Mouse (Mus musculus) stomach, embryonic 16.5 days (tissue): ENCODE measurements around the gene Cux1. TPM values are rescaled to one million over a fixed set of nuclear protein-coding genes. Genes with fewer than 3 reads are reported as not detected.

Experiments
- ATAC-seq: fragments of 200-750 bp; cut with Nextera tagmentation; 2 replicates; pipeline ENCODE4 v1.8.0; 2017; ENCODE audit warnings: moderate number of reproducible peaks, moderate TSS enrichment; ENCODE audit not compliant: insufficient read depth, low FRiP score
- H3K27ac ChIP-seq: fragments of 300-500 bp; sonication (generic); 2 replicates; pipeline ENCODE4 v1.5.1; 2014; ENCODE audit warnings: low read length
- H3K27me3 ChIP-seq: fragments of 300-500 bp; sonication (generic); 2 replicates; pipeline ENCODE4 v1.6.1; 2014; ENCODE audit warnings: low read length, control low read depth, mixed read lengths; ENCODE audit not compliant: control insufficient read depth, insufficient read depth
- H3K36me3 ChIP-seq: fragments of 300-500 bp; sonication (generic); 2 replicates; pipeline ENCODE4 v1.6.1; 2014; ENCODE audit warnings: low read length; ENCODE audit not compliant: control insufficient read depth, insufficient read depth
- H3K4me1 ChIP-seq: fragments of 300-500 bp; sonication (generic); 2 replicates; pipeline ENCODE4 v1.6.1; 2014; ENCODE audit warnings: low read length, control low read depth, mixed read lengths; ENCODE audit not compliant: control insufficient read depth, insufficient read depth
- H3K4me2 ChIP-seq: fragments of 300-500 bp; sonication (generic); 2 replicates; pipeline ENCODE4 v1.6.1; 2014; ENCODE audit warnings: low read depth, low read length, mixed read lengths
- H3K4me3 ChIP-seq: fragments of 300-500 bp; sonication (generic); replicated peaks from 2 replicates; pipeline ENCODE4 v1.5.1; 2014; ENCODE audit warnings: mild to moderate bottlenecking, low read length
- H3K9ac ChIP-seq: fragments of 300-500 bp; sonication (generic); 2 replicates; pipeline ENCODE4 v1.6.1; 2014; ENCODE audit warnings: low read length
- H3K9me3 ChIP-seq: fragments of 300-500 bp; sonication (generic); replicated peaks from 2 replicates; pipeline ENCODE4 v1.6.1; 2016; ENCODE audit warnings: low read length, control low read depth; ENCODE audit not compliant: control insufficient read depth
- WGBS: fragments of 180-500 bp; shearing (Covaris S2); extraction: QIAGEN DNeasy Blood & Tissue Kit; methylation state at CpG from one replicate; pipeline ENCODE4 v1.1.7; 2014; 5-methylcytosine and 5-hydroxymethylcytosine counted together
- polyA plus RNA-seq: library from polyadenylated mRNA; unstranded; fragments of >200 nt; fragmentation: Nextera tagmentation; extraction: Ambion mirVana; gene quantifications from 2 replicates; pipeline ENCODE4 v1.2.1, GENCODE M21; 2015

The Cux1 gene
- polyA plus RNA-seq, 1 experiment from 2014 or later: 77.7 TPM

DNA sequence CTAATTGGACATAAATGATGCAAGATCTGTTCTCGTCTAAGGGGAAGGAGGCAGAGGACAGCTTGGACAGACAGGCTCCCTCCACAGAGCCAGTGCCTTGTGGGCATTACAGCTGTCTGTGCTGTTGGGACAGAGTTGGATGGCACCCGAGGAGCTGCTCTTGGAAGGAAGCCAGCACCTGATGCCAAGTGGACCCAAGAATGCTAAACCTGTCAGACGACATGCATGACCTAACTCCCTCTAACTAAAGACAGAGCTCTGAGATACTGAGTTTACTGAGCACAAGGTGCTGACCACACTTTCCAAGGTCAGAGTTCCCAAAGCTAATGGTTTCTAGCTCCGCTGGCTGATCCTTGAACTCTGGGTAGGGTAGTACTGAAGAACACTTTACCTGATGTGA, 255.1 kb downstream of the Cux1 start:
- WGBS: 52% methylated on average over 4 of the region's 4 CpGs

DNA sequence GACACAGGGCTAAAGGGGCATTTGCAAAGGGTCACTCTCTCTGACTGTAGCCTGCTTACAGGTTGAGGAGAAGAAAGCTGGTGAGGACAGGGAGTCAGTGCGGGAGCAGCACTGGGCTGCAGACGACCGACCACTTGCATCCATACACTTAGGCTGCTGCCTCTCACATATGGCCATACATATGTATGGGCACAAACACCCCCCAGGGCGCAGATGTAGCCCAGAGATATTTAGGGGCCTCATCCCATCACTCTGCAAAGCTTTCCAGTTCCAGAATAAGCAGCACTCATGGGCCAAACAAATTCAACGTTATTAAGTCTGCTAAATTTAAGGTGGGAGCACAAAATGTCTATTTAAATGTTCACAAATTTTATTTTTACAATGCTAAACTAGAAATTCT, 261.0 kb downstream of the Cux1 start:
- no peak overlapping the region for H3K9ac ChIP-seq
- WGBS: 91% methylated on average over 5 of the region's 5 CpGs
- ATAC-seq: no peak
- H3K4me2 ChIP-seq: no peak overlapping the region
- no peaks in the 10 kb centered on the region for H3K4me1 ChIP-seq
- H3K27me3 ChIP-seq: no peaks in the 10 kb centered on the region
- no peak overlapping the region for H3K27ac ChIP-seq
- no peak overlapping the region for H3K4me3 ChIP-seq
- H3K9me3 ChIP-seq: no peaks in the 10 kb centered on the region
- H3K36me3 ChIP-seq: peaks cover 17% of the 10 kb centered on the region

More for the DNA sequence above, 255.1 kb downstream of the Cux1 start:
- Histone ChIP-seq H3K27ac (0 out of 2 replicates have a peak overlapping the region, but pooled peaks have one; percentile 1), H3K36me3 (peaks cover 16% of the 10 kb centered on the region), H3K4me1 (peaks cover 4% of the 10 kb centered on the region), H3K9ac (no peak overlapping the region), H3K4me3 (no peak overlapping the region), H3K27me3 (no peaks in the 10 kb centered on the region), H3K9me3 (no peaks in the 10 kb centered on the region), H3K4me2 (no peak overlapping the region)
- ATAC-seq: no peak

DNA sequence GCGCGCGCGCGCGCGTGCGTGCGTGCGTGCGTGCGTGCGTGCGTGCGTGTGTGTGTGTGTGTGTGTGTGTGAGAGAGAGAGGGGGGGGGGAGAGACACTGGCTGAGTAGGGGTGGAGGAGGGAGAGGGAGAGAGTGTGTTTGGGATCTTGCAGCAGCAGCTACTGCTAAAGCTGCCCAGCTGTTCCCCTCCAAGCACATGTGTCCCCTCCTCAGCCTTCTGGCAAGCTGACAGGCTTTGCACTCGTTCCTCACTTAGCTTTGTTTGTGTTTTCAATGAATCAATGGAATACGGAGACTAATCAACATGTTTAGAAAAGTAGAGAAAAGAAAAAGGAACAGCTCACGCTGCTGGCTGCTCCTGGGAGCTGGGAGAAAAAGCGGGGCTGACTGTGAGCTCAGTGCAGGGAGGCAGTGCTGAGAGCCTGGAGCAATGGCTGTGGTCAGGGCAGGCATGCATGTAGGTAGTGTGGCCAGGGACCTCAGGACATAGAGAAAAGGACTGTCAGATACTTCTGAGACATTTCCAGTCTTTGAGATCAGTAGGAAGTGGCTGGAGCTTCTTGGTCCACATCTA, 263.8 kb downstream of the Cux1 start:
- WGBS: 74% methylated on average over 19 of the region's 19 CpGs
- Histone ChIP-seq H3K4me3 (no peak overlapping the region), H3K36me3 (peaks cover 9% of the 10 kb centered on the region; the same call in 1 of the 2 replicates), H3K9ac (no peak overlapping the region), H3K27ac (peak overlapping the region; percentile 46; the same call in 1 of the 2 replicates), H3K4me2 (no peak overlapping the region), H3K4me1 (no peaks in the 10 kb centered on the region), H3K9me3 (no peaks in the 10 kb centered on the region), H3K27me3 (no peaks in the 10 kb centered on the region)
- peak; percentile 62; the same call in 1 of the 2 replicates for ATAC-seq

DNA sequence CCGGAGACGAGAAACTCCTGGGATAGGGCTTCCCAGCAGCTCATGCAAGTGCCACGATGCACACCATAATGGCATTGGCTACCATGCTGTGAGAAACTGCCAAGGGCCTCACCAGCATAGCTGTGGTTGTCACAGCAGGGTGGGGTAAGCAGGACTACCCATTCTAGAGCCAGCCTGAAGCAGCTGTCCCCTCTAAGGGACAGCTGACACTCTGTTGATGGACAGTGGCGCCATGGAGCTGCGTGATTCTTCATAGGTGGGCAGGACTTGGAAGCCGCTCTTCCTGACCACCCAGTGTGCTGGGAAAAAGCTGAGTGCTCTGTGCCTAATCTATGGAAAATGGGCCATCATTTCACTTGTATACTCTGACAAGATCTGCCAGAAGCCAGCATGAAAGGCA, 266.4 kb downstream of the Cux1 start:
- no peak overlapping the region for H3K4me2 ChIP-seq
- no peak for ATAC-seq
- 93% methylated on average over 6 of the region's 6 CpGs for WGBS

DNA sequence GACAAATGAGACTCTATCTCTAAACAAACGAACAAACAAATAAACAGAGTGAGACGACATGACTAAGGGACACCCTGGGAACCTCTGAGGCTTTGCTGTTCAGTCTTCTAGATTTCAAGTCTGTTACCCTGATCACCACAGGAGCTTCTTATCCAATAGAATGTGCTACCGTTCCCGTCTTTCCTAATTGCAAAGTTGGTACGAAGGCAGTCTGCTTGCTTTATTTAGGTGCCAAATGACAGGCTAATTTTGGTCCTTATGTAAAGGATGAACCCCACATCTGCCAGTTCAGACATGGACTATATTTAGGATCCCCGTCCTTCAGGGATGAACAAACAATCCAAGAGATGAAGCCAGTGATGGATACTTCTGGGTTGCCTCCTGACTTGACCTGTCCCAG, 269.6 kb downstream of the Cux1 start:
- Histone ChIP-seq H3K27ac (no peak overlapping the region), H3K9me3 (no peaks in the 10 kb centered on the region), H3K4me1 (no peaks in the 10 kb centered on the region), H3K4me3 (no peak overlapping the region), H3K9ac (no peak overlapping the region), H3K36me3 (no peaks in the 10 kb centered on the region), H3K4me2 (no peak overlapping the region), H3K27me3 (no peaks in the 10 kb centered on the region)
- 85% methylated on average over 6 of the region's 6 CpGs for WGBS
- no peak for ATAC-seq

More for the DNA sequence above, 266.4 kb downstream of the Cux1 start:
- Histone ChIP-seq H3K9ac (no peak overlapping the region), H3K4me3 (no peak overlapping the region), H3K9me3 (no peaks in the 10 kb centered on the region), H3K27me3 (no peaks in the 10 kb centered on the region), H3K27ac (no peak overlapping the region), H3K36me3 (0 out of 2 replicates have a peak, but pooled peaks cover 4% of the 10 kb centered on the region), H3K4me1 (no peaks in the 10 kb centered on the region)

DNA sequence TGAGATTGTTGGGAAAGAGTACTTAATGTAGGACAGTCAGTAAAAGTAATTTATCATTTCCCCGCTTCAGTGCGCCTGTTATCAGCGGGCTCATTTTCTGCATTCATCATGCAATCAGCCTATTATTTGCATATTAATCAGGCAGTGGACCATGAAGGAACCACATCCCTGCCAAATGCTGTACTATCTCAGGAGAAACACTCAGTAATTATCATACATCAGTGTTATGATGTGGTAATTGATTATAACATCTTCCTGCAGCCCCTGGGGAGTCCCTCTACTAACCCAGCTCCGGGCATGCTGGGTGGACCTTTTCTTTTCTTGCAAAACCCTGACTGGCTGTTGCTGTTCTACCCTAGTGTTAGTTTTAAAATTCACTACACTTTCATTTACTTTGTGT, 270.4 kb downstream of the Cux1 start:
- WGBS: 79% methylated on average over 4 of the region's 4 CpGs

DNA sequence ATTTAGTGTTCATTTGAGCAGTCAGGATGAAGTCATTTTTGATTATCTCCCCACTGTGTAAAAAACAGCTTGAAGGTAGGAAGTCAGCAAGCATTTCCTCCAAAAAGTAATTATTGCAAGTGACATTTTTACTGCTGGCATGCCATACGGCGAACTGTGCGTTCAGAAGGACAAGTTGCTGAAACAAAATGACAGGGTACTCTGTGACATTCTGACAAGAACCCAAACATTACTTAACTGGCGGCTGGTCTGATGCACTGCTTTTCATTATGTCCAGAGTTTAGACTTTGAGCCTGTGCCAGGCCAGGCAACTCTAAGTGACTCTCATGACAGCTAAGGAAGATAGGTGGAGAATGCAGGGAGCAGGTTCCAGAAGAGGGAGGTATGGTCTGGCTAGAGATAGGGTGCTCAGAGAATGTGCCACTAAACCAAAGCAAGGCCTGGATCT, 274.3 kb downstream of the Cux1 start:
- Histone ChIP-seq H3K27me3 (no peaks in the 10 kb centered on the region), H3K4me1 (0 out of 2 replicates have a peak, but pooled peaks cover 2% of the 10 kb centered on the region), H3K36me3 (no peaks in the 10 kb centered on the region), H3K4me2 (no peak overlapping the region), H3K9ac (no peak overlapping the region), H3K4me3 (no peak overlapping the region), H3K9me3 (no peaks in the 10 kb centered on the region), H3K27ac (no peak overlapping the region)
- no peak for ATAC-seq
- 83% methylated on average over 4 of the region's 4 CpGs for WGBS

More for the DNA sequence above, 270.4 kb downstream of the Cux1 start:
- H3K9me3 ChIP-seq: no peaks in the 10 kb centered on the region
- ATAC-seq: no peak
- H3K4me2 ChIP-seq: no peak overlapping the region
- H3K27ac ChIP-seq: no peak overlapping the region
- no peaks in the 10 kb centered on the region for H3K36me3 ChIP-seq
- H3K4me3 ChIP-seq: no peak overlapping the region
- H3K27me3 ChIP-seq: no peaks in the 10 kb centered on the region
- no peak overlapping the region for H3K9ac ChIP-seq
- no peaks in the 10 kb centered on the region for H3K4me1 ChIP-seq

DNA sequence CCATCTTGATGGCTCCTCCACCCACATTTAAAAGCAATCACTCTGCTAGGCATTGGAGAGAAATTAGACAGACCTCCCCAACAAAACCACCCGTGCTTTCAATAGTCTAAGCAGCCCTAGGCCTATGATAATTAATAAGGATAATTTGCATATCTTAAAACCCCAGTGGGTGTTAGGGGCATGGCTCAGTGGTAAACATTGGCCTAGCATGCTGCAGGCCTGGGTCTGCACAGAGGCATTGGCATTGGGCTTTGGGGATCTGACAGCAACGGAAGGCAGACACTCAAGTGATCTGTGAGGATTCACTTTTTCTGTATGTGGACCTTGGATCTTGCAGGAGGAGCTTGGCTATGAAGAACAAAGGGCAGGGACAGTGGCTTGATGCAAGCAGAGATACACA, 274.9 kb downstream of the Cux1 start:
- no peak overlapping the region for H3K27ac ChIP-seq

DNA sequence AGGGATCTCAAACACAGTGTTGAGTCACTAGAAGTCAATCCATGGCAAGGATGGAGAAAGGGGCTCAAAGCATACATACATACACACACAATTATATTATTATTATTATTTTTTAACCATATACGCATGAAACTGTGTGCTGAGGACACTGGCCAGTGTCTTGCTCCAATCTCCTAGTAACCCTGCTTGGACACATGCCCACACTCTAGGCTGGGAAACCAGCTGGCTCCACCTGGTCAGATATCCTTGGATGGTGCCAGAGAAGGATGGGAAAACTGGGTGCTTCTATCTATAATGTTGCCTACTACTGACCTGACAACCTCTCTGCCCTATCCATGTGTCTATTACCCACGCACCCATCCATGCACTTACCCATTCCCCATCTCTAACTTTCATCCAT, 275.7 kb downstream of the Cux1 start:
- Histone ChIP-seq H3K9ac (no peak overlapping the region), H3K9me3 (no peaks in the 10 kb centered on the region), H3K27ac (no peak overlapping the region), H3K4me2 (no peak overlapping the region), H3K36me3 (no peaks in the 10 kb centered on the region), H3K4me1 (0 out of 2 replicates have a peak, but pooled peaks cover 3% of the 10 kb centered on the region), H3K27me3 (no peaks in the 10 kb centered on the region), H3K4me3 (no peak overlapping the region)
- 85% methylated on average over 2 of the region's 2 CpGs for WGBS
- ATAC-seq: no peak

More for the DNA sequence above, 274.9 kb downstream of the Cux1 start:
- ATAC-seq: no peak
- H3K4me3 ChIP-seq: no peak overlapping the region
- no peaks in the 10 kb centered on the region for H3K27me3 ChIP-seq
- no peak overlapping the region for H3K9ac ChIP-seq
- no peaks in the 10 kb centered on the region for H3K36me3 ChIP-seq
- no peaks in the 10 kb centered on the region for H3K9me3 ChIP-seq
- H3K4me2 ChIP-seq: no peak overlapping the region
- 76% methylated on average over 2 of the region's 2 CpGs for WGBS
- 0 out of 2 replicates have a peak, but pooled peaks cover 3% of the 10 kb centered on the region for H3K4me1 ChIP-seq
